Mouse (Mus musculus): Measurements from ENCODE around the gene Srsf6.
A peak's percentile ranks its signal among the peaks of the same experiment; 100 is the strongest.

Gene Srsf6

GRCm38 (mm10) chr2:162931674-162932650 is 634 bp downstream of the Srsf6 start:
- DNase-seq (ENCODE audit: low spot score in 2 of 2): peak in 1 of 2 experiments; percentile 51

GRCm38 (mm10) chr2:162932706-162933105 is 1.4 kb downstream of the Srsf6 start:
- no peak for DNase-seq (ENCODE audit: low spot score in 2 of 2)

- no peak for DNase-seq (ENCODE audit: low spot score in 2 of 2)
Measured at GRCm38 (mm10) chr2:162934421-162934820, 3.1 kb downstream of the Srsf6 start.

- DNase-seq (ENCODE audit: low spot score in 2 of 2): no peak
Measured at GRCm38 (mm10) chr2:162935700-162936099, 4.4 kb downstream of the Srsf6 start.

- no peak for DNase-seq (ENCODE audit: low spot score in 2 of 2)
Measured at GRCm38 (mm10) chr2:162939562-162939961, 8.2 kb downstream of the Srsf6 start.

- DNase-seq (ENCODE audit: low spot score in 2 of 2): no peak
Measured at GRCm38 (mm10) chr2:162943148-162943846, 12.0 kb downstream of the Srsf6 start, which contains the start of gene L3mbtl1. Gene L3mbtl1 (plus strand): TSS chr2:162943472.

- no peak for DNase-seq (ENCODE audit: low spot score in 2 of 2)
Measured at GRCm38 (mm10) chr2:162943931-162944330, 12.6 kb downstream of the Srsf6 start.

GRCm38 (mm10) chr2:162946964-162947363 is 15.6 kb downstream of the Srsf6 start:
- DNase-seq (ENCODE audit: low spot score in 2 of 2): no peak

- no peak for DNase-seq (ENCODE audit: low spot score in 2 of 2)
Measured at GRCm38 (mm10) chr2:162947736-162948135, 16.4 kb downstream of the Srsf6 start.

- no peak for DNase-seq (ENCODE audit: low spot score in 2 of 2)
Measured at GRCm38 (mm10) chr2:162948221-162948620, 16.9 kb downstream of the Srsf6 start.

- no peak for DNase-seq (ENCODE audit: low spot score in 2 of 2)
Measured at GRCm38 (mm10) chr2:162950776-162951175, 19.4 kb downstream of the Srsf6 start.

- no peak for DNase-seq (ENCODE audit: low spot score in 2 of 2)
Measured at GRCm38 (mm10) chr2:162956843-162957242, 25.5 kb downstream of the Srsf6 start.

- DNase-seq (ENCODE audit: low spot score in 2 of 2): no peak
Measured at GRCm38 (mm10) chr2:162961321-162961720, 30.0 kb downstream of the Srsf6 start.

GRCm38 (mm10) chr2:162966734-162967133 is 35.4 kb downstream of the Srsf6 start:
- DNase-seq (ENCODE audit: low spot score in 2 of 2): no peak

GRCm38 (mm10) chr2:162968357-162968756 is 37.0 kb downstream of the Srsf6 start:
- no peak for DNase-seq (ENCODE audit: low spot score in 2 of 2)

- DNase-seq (ENCODE audit: low spot score in 2 of 2): no peak
Measured at GRCm38 (mm10) chr2:162969101-162969500, 37.8 kb downstream of the Srsf6 start.

- no peak for DNase-seq (ENCODE audit: low spot score in 2 of 2)
Measured at GRCm38 (mm10) chr2:162970896-162971295, 39.6 kb downstream of the Srsf6 start.

- no peak for DNase-seq (ENCODE audit: low spot score in 2 of 2)
Measured at GRCm38 (mm10) chr2:162972752-162973151, 41.4 kb downstream of the Srsf6 start.

- no peak for DNase-seq (ENCODE audit: low spot score in 2 of 2)
Measured at GRCm38 (mm10) chr2:162973206-162973605, 41.9 kb downstream of the Srsf6 start.

- DNase-seq (ENCODE audit: low spot score in 2 of 2): no peak
Measured at GRCm38 (mm10) chr2:162973637-162974036, 42.3 kb downstream of the Srsf6 start.

GRCm38 (mm10) chr2:162975157-162975775 is 43.9 kb downstream of the Srsf6 start:
- no peak for DNase-seq (ENCODE audit: low spot score in 2 of 2)

GRCm38 (mm10) chr2:162976001-162976400 is 44.7 kb downstream of the Srsf6 start:
- DNase-seq (ENCODE audit: low spot score in 2 of 2): no peak
